Mouse (Mus musculus) embryonic facial prominence, embryonic 15.5 days (tissue): ENCODE measurements around the gene Wnk2. TPM values are rescaled to one million over a fixed set of nuclear protein-coding genes. Genes with fewer than 3 reads are reported as not detected.
"Not testable (repeated sequence)": the region's sequence is repeated elsewhere in the genome, so short reads cannot be mapped to it uniquely, and the experiment has no call there.

ENCODE experiments used
- ATAC-seq: fragments of 200-750 bp; cut with Nextera tagmentation; 2 replicates; pipeline ENCODE4 v1.8.0; 2017; ENCODE audit warnings: low read depth, moderate TSS enrichment; ENCODE audit not compliant: insufficient number of reproducible peaks, low FRiP score, low TSS enrichment
- H3K27ac ChIP-seq: fragments of 300-500 bp; sonication (generic); replicated peaks from 2 replicates; pipeline ENCODE4 v1.5.1; 2015; ENCODE audit warnings: mild to moderate bottlenecking, inconsistent platforms
- H3K27me3 ChIP-seq: fragments of 300-500 bp; sonication (generic); 2 replicates; pipeline ENCODE4 v1.6.1; 2015; ENCODE audit warnings: inconsistent platforms
- H3K36me3 ChIP-seq: fragments of 300-500 bp; sonication (generic); 2 replicates; pipeline ENCODE4 v1.6.1; 2015; ENCODE audit warnings: mild to moderate bottlenecking, inconsistent platforms
- H3K4me1 ChIP-seq: fragments of 300-500 bp; sonication (generic); 2 replicates; pipeline ENCODE4 v1.6.1; 2015; ENCODE audit warnings: inconsistent platforms
- H3K4me2 ChIP-seq: fragments of 300-500 bp; sonication (generic); replicated peaks from 2 replicates; pipeline ENCODE4 v1.6.1; 2015; ENCODE audit warnings: mild to moderate bottlenecking, inconsistent platforms
- H3K4me3 ChIP-seq: fragments of 300-500 bp; sonication (generic); replicated peaks from 2 replicates; pipeline ENCODE4 v1.5.1; 2015; ENCODE audit warnings: mild to moderate bottlenecking, inconsistent platforms
- H3K9ac ChIP-seq: fragments of 300-500 bp; sonication (generic); 2 replicates; pipeline ENCODE4 v1.6.1; 2015; ENCODE audit warnings: inconsistent platforms
- H3K9me3 ChIP-seq: fragments of 300-500 bp; sonication (generic); replicated peaks from 2 replicates; pipeline ENCODE4 v1.6.1; 2016; ENCODE audit warnings: inconsistent platforms
- WGBS: fragments of 180-500 bp; shearing (Covaris S2); methylation state at CpG from one replicate; pipeline ENCODE4 v1.1.7; 2015; 5-methylcytosine and 5-hydroxymethylcytosine counted together
- polyA plus RNA-seq: library from polyadenylated mRNA; unstranded; fragments of >200 nt; fragmentation: Nextera tagmentation; extraction: Ambion mirVana; gene quantifications from 2 replicates; pipeline ENCODE4 v1.2.1, GENCODE M21; 2015

Wnk2 gene
- polyA plus RNA-seq, 1 experiment from 2014 or later, result 2.6 TPM

- no peak overlapping the region for H3K27ac ChIP-seq
- H3K9me3 ChIP-seq, result no peaks in the 10 kb centered on the region
- ATAC-seq, result no peak
- H3K4me3 ChIP-seq, result no peak overlapping the region
- no peaks in the 10 kb centered on the region for H3K27me3 ChIP-seq
- H3K4me1 ChIP-seq, result peaks cover 4% of the 10 kb centered on the region; the same call in 1 of the 2 replicates
- peaks cover 9% of the 10 kb centered on the region for H3K36me3 ChIP-seq
- H3K9ac ChIP-seq, result no peak overlapping the region
- no peak overlapping the region for H3K4me2 ChIP-seq
- 70% methylated on average over 4 of the region's 4 CpGs for WGBS
Measured at GRCm38 (mm10) chr13:49069393-49069792, 78.4 kb downstream of the Wnk2 start.

DNA sequence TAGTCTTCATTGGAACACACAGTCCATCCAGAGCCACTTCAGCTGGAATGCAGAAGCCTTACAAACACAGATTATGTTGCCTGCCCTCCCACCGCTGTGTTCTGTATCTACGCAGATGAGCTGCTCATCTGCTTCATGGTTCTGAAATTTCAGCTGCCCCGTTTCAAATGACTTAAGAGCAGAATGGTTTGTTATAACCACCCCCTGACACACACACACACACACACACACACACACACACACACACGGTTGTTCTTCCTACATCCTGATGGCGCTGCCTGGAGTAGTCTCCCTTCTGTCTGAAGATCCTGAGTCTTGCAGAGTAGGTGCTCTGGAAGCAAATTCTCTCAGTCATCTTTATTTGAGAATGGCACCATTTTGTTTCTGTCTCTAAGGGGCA lies 83.6 kb downstream of the Wnk2 start:
- Histone ChIP-seq H3K9ac (no peak overlapping the region), H3K4me2 (no peak overlapping the region), H3K27ac (no peak overlapping the region), H3K4me1 (peaks cover 2% of the 10 kb centered on the region; the same call in 1 of the 2 replicates), H3K4me3 (no peak overlapping the region), H3K36me3 (peaks cover 9% of the 10 kb centered on the region), H3K27me3 (no peaks in the 10 kb centered on the region), H3K9me3 (no peaks in the 10 kb centered on the region)
- 65% methylated on average over 5 of the region's 5 CpGs for WGBS
- ATAC-seq, result no peak

DNA sequence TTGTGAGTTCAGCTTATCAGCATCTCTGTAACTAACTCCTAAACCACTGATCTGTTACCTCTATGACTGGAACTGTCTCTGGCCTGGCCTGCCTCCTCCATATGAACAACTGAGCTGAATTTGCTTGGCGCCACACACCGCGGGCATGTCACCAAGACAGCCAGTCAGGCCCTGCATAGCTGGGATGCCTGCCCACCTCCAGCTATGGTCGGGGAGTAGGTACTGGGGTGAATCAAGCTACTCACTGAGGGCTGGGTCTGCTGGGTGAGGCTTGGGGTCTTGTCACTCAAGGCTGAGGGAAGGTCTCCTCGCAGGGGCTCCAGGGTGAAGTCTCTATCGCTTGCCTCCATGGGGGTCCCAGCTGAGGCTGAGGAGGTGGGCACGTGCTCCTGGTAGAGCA lies 87.4 kb downstream of the Wnk2 start:
- Histone ChIP-seq H3K4me2 (no peak overlapping the region), H3K9me3 (no peaks in the 10 kb centered on the region), H3K4me1 (no peaks in the 10 kb centered on the region), H3K27ac (no peak overlapping the region), H3K27me3 (no peaks in the 10 kb centered on the region), H3K9ac (no peak overlapping the region), H3K36me3 (no peaks in the 10 kb centered on the region), H3K4me3 (no peak overlapping the region)
- WGBS, result 88% methylated on average over 7 of the region's 7 CpGs
- ATAC-seq, result no peak

DNA sequence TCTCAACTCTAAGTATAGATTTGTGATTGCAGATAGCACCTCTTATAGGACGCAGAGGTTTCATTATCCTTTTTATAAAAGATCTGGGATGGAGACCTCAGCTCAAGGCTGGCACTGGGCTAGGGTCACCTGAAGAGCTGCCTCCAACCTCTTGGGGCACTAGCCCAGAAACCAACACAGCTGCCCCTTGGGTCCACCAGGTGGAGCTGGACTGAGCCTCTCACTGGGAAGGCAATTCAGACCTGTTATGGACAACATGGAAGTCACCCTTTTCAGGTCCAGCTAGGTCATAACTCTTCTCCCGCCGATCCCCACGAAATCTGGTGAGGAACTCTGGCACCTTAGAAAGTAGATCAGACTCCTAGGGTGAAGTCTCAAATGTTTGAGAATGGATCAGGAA lies 89.3 kb downstream of the Wnk2 start:
- Histone ChIP-seq H3K4me3 (no peak overlapping the region), H3K27me3 (no peaks in the 10 kb centered on the region), H3K27ac (no peak overlapping the region), H3K4me1 (no peaks in the 10 kb centered on the region), H3K36me3 (no peaks in the 10 kb centered on the region), H3K9me3 (no peaks in the 10 kb centered on the region), H3K9ac (no peak overlapping the region), H3K4me2 (no peak overlapping the region)
- whole genome bisulfite sequencing, result 87% methylated on average over 4 of the region's 4 CpGs
- ATAC-seq, result no peak

GRCm38 (mm10) chr13:49056304-49056703 lies 91.5 kb downstream of the Wnk2 start:
- H3K36me3 ChIP-seq, result no peaks in the 10 kb centered on the region
- no peak overlapping the region for H3K9ac ChIP-seq
- H3K4me2 ChIP-seq, result no peak overlapping the region
- H3K9me3 ChIP-seq, result no peaks in the 10 kb centered on the region
- 83% methylated on average over 4 of the region's 4 CpGs for WGBS
- no peak for ATAC-seq
- H3K27ac ChIP-seq, result no peak overlapping the region
- no peak overlapping the region for H3K4me3 ChIP-seq
- H3K4me1 ChIP-seq, result no peaks in the 10 kb centered on the region
- no peaks in the 10 kb centered on the region for H3K27me3 ChIP-seq

GRCm38 (mm10) chr13:49054753-49055152 lies 93.1 kb downstream of the Wnk2 start:
- not testable (repeated sequence) for H3K4me1 ChIP-seq, H3K4me2 ChIP-seq, H3K9me3 ChIP-seq, ATAC-seq, H3K27ac ChIP-seq, H3K9ac ChIP-seq, H3K36me3 ChIP-seq, H3K4me3 ChIP-seq, H3K27me3 ChIP-seq

- no peak overlapping the region for H3K4me3 ChIP-seq
- H3K9ac ChIP-seq, result no peak overlapping the region
- no peaks in the 10 kb centered on the region for H3K4me1 ChIP-seq
- H3K27me3 ChIP-seq, result no peaks in the 10 kb centered on the region
- WGBS, result 69% methylated on average over 2 of the region's 2 CpGs
- no peak overlapping the region for H3K4me2 ChIP-seq
- ATAC-seq, result no peak
- H3K36me3 ChIP-seq, result no peaks in the 10 kb centered on the region
- H3K27ac ChIP-seq, result no peak overlapping the region
- H3K9me3 ChIP-seq, result no peaks in the 10 kb centered on the region
Measured at GRCm38 (mm10) chr13:49053333-49053732, 94.5 kb downstream of the Wnk2 start.

- ATAC-seq, result no peak
- H3K36me3 ChIP-seq, result no peaks in the 10 kb centered on the region
- no peak overlapping the region for H3K9ac ChIP-seq
- no peaks in the 10 kb centered on the region for H3K27me3 ChIP-seq
- no peaks in the 10 kb centered on the region for H3K4me1 ChIP-seq
- no peak overlapping the region for H3K4me3 ChIP-seq
- no peak overlapping the region for H3K27ac ChIP-seq
- H3K4me2 ChIP-seq, result no peak overlapping the region
- 33% methylated on average over 9 of the region's 9 CpGs for WGBS
- H3K9me3 ChIP-seq, result no peaks in the 10 kb centered on the region
Measured at GRCm38 (mm10) chr13:49052512-49052911, 95.3 kb downstream of the Wnk2 start.

DNA sequence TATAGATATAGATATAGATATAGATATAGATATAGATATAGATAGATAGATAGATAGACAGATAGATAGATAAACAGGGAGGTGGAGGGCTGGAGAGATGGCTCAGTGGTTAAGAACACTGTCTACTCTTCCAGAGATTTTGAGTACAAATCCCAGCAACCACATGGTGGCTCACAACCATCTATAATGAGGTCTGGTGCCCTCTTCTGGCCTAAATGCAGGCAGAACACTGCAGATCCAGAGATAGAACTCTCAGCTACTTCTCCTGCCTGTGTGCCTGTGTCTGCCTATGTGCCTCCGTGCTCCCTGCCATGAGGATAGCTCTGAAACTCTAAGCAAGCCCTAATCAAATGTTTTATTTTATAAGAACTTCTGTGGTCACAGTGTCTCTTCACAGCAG lies 100.4 kb downstream of the Wnk2 start:
- no peak overlapping the region for H3K27ac ChIP-seq
- WGBS, result 86% methylated on average over 1 of the region's 1 CpGs
- no peak for ATAC-seq

GRCm38 (mm10) chr13:49044145-49044561 lies 103.7 kb downstream of the Wnk2 start:
- no peak overlapping the region for H3K4me3 ChIP-seq
- no peak overlapping the region for H3K4me2 ChIP-seq
- no peaks in the 10 kb centered on the region for H3K4me1 ChIP-seq
- no peak for ATAC-seq
- H3K27ac ChIP-seq, result no peak overlapping the region
- 51% methylated on average over 10 of the region's 10 CpGs for WGBS
- H3K27me3 ChIP-seq, result no peaks in the 10 kb centered on the region
- H3K9me3 ChIP-seq, result no peaks in the 10 kb centered on the region
- no peaks in the 10 kb centered on the region for H3K36me3 ChIP-seq
- no peak overlapping the region for H3K9ac ChIP-seq

More for the DNA sequence above, 100.4 kb downstream of the Wnk2 start:
- Histone ChIP-seq H3K36me3 (no peaks in the 10 kb centered on the region), H3K4me2 (no peak overlapping the region), H3K9ac (no peak overlapping the region), H3K4me1 (no peaks in the 10 kb centered on the region), H3K4me3 (no peak overlapping the region), H3K9me3 (no peaks in the 10 kb centered on the region), H3K27me3 (no peaks in the 10 kb centered on the region)

DNA sequence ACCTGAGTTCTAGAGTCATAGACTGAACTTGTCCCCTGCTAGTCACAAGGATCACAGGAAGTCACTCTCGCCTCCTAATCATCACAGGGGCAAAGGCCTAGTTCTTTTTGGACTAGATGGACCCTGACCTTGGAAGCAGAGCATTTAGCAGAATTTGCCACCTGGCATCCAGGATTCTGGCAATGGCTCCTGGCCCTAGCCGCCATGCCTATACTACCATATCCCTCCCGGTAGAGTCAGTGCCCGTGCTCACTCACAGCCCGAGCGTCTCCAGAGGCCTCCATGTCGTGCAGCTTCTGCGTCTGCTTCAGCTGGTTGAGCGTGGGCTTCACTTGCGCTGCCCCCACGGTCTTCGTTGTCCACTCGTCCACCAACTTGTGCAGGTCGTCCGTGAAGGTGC lies 105.4 kb downstream of the Wnk2 start:
- H3K4me3 ChIP-seq, result no peak overlapping the region
- H3K4me2 ChIP-seq, result no peak overlapping the region
- H3K27me3 ChIP-seq, result no peaks in the 10 kb centered on the region
- no peak for ATAC-seq
- no peak overlapping the region for H3K9ac ChIP-seq
- H3K9me3 ChIP-seq, result no peaks in the 10 kb centered on the region
- H3K36me3 ChIP-seq, result no peaks in the 10 kb centered on the region
- no peak overlapping the region for H3K27ac ChIP-seq
- peaks cover 7% of the 10 kb centered on the region for H3K4me1 ChIP-seq
- WGBS, result 91% methylated on average over 15 of the region's 15 CpGs

DNA sequence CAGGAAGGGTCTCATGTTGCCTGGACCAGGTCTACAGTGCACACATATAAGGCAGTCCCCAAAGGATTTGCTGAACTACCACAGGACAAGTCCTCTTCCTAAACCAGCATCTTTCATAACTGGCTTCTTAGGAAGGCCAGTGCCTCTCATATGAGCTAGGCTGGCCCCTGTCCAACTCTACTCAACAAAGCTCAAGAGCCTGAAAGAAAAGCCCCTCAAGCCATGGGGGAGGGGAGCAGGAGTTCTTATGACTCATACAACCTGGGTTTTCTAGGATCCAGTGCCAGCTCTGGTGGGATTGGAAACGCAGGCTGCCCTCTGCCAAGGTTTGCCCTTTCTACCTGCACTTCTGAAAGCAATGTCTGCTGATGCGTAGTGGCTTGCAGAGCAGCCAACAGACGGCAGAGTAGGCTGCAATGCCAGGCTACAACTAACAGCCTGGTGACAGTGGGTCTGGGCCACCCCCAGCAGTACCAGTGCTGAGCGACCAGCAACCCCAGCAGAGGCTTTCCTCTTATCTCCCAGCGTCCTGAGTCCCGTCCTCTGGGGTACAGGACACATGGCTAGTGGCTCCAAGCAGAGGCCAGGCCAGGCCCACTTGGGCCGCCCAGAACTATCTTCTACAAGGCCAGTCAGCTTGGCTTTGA lies 110.8 kb downstream of the Wnk2 start:
- Histone ChIP-seq H3K27ac (no peak overlapping the region; the same call in 1 of the 2 replicates), H3K4me3 (no peak overlapping the region), H3K9ac (no peak overlapping the region), H3K4me2 (no peak overlapping the region), H3K4me1 (peaks cover 19% of the 10 kb centered on the region), H3K36me3 (no peaks in the 10 kb centered on the region), H3K9me3 (no peaks in the 10 kb centered on the region), H3K27me3 (no peaks in the 10 kb centered on the region)
- 68% methylated on average over 7 of the region's 7 CpGs for WGBS
- ATAC-seq, result no peak
